Mouse (Mus musculus) MEL (cell line): ENCODE measurements at regions not wholly inside any gene's neighbourhood (a gene's known extent, or its start where the extent isn't known, plus 50 kb on each side); places are given as distances from the start of the nearest gene placed in this dataset.

ENCODE experiments used
- CTCF ChIP-seq, 3 experiments: IDR thresholded peaks in 2 of 3; conservative IDR thresholded peaks in 1 of 3; 2 replicates each; pipeline ENCODE4 v1.5.1; 2011 to 2012; ENCODE audit warnings: low read length in 3 of 3, low read depth in 2 of 3, mild to moderate bottlenecking in 2 of 3, improper control_type of control experiment in 1 of 3, inconsistent platforms in 1 of 3, mixed read lengths in 1 of 3, moderate library complexity in 1 of 3; ENCODE audit not compliant: control insufficient read depth in 1 of 3, insufficient read depth in 1 of 3, poor library complexity in 1 of 3, severe bottlenecking in 1 of 3
- EP300 ChIP-seq, 2 experiments: IDR thresholded peaks; 2 replicates each; pipeline ENCODE4 v1.6.1; 2011; ENCODE audit warnings: improper control_type of control experiment in 2 of 2, low read length in 2 of 2, low read depth in 1 of 2, mild to moderate bottlenecking in 1 of 2
- MAX ChIP-seq: IDR thresholded peaks from 2 replicates; pipeline ENCODE4 v1.6.1; 2011; ENCODE audit warnings: low read length, improper control_type of control experiment
- MEF2A ChIP-seq: IDR thresholded peaks from 2 replicates; pipeline ENCODE4 v1.6.1; 2014; ENCODE audit warnings: low read depth, mild to moderate bottlenecking, inconsistent platforms, low read length, improper control_type of control experiment; ENCODE audit not compliant: poor library complexity, insufficient replicate concordance, severe bottlenecking; ENCODE audit errors: extremely low read depth
- POLR2A ChIP-seq, 2 experiments: IDR thresholded peaks; 2 replicates each; pipeline ENCODE4 v1.6.1; 2011 to 2012; ENCODE audit warnings: low read length in 2 of 2, mild to moderate bottlenecking in 2 of 2, control low read depth in 1 of 2, improper control_type of control experiment in 1 of 2, low read depth in 1 of 2, moderate library complexity in 1 of 2; ENCODE audit not compliant: control insufficient read depth in 1 of 2, insufficient read depth in 1 of 2, poor library complexity in 1 of 2
- RAD21 ChIP-seq: IDR thresholded peaks from 2 replicates; pipeline ENCODE4 v1.6.1; 2011; ENCODE audit warnings: mild to moderate bottlenecking, low read depth, low read length, improper control_type of control experiment
- RCOR1 ChIP-seq: IDR thresholded peaks from 2 replicates; pipeline ENCODE4 v1.6.1; 2012; ENCODE audit warnings: low read depth, mild to moderate bottlenecking, inconsistent platforms, low read length, improper control_type of control experiment
- TBP ChIP-seq: IDR thresholded peaks from 2 replicates; pipeline ENCODE4 v1.8.0; 2011; ENCODE audit warnings: low read depth, low read length, improper control_type of control experiment
- TCF12 ChIP-seq: IDR thresholded peaks from 2 replicates; pipeline ENCODE4 v1.6.1; 2014; ENCODE audit warnings: low read depth, mild to moderate bottlenecking, inconsistent platforms, low read length, improper control_type of control experiment, moderate library complexity
- USF1 ChIP-seq: IDR thresholded peaks from 2 replicates; pipeline ENCODE4 v1.6.1; 2014; ENCODE audit warnings: low read depth, mild to moderate bottlenecking, inconsistent platforms, low read length, improper control_type of control experiment, moderate library complexity
- USF2 ChIP-seq, 2 experiments: IDR thresholded peaks; 2 replicates each; pipeline ENCODE4 v1.6.1; 2011 to 2012; ENCODE audit warnings: improper control_type of control experiment in 2 of 2, low read length in 2 of 2, borderline replicate concordance in 1 of 2, inconsistent platforms in 1 of 2, low read depth in 1 of 2, mild to moderate bottlenecking in 1 of 2; ENCODE audit not compliant: insufficient read depth in 1 of 2
- ZC3H11A ChIP-seq: IDR thresholded peaks from 2 replicates; pipeline ENCODE4 v1.6.1; 2012; ENCODE audit warnings: low read depth, mild to moderate bottlenecking, inconsistent platforms, low read length, improper control_type of control experiment

DNA sequence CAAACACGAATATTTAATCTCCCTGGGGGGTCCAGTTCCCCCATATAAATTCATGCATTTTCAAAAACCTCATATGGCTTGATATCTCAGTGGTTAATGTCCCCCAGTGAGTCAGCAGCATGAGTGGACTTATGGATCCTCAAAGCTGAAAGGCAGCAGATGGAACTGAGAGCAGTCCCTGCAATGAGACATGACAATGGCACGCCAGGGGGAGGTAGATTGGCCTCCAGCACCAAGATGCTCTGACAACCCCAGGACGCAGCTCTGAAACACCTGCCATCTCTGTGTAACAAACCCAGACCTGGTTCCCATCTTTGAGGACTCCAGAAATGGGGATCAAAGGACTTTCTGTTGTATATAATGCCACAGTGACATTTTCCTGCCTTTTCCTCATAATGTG lies 210.6 kb upstream of the Lmcd1 start:
- TF ChIP-seq USF2 (IDR thresholded peaks at IDR 0.05; ENCODE audit: borderline replicate concordance in 1 of 2, insufficient read depth in 1 of 2, low read depth in 1 of 2, low read length in 2 of 2): no peak
- no peak for TF ChIP-seq MAX
- TF ChIP-seq POLR2A (IDR thresholded peaks at IDR 0.05; ENCODE audit: control insufficient read depth in 1 of 2, insufficient read depth in 1 of 2, low read depth in 1 of 2, low read length in 2 of 2, poor library complexity in 1 of 2): no peak
- no peak for TF ChIP-seq EP300 (IDR thresholded peaks at IDR 0.05; ENCODE audit: low read depth in 1 of 2, low read length in 2 of 2)
- TF ChIP-seq RCOR1: no peak
- TF ChIP-seq RAD21: no peak
- no peak for TF ChIP-seq TBP
- no peak for TF ChIP-seq TCF12
- TF ChIP-seq CTCF (IDR thresholded peaks at IDR 0.05 in 2 of 3, conservative IDR thresholded peaks at IDR 0.05 in 1 of 3; ENCODE audit: control insufficient read depth in 1 of 3, insufficient read depth in 1 of 3, low read depth in 2 of 3, low read length in 3 of 3, poor library complexity in 1 of 3, severe bottlenecking in 1 of 3): no peak
- TF ChIP-seq USF1: no peak
- no peak for TF ChIP-seq ZC3H11A
- no peak for TF ChIP-seq MEF2A
